Comparison of ENCODE assay signal across 8 mouse cellular contexts in genomic region chr14:74922039-74922736, GRCm38 (mm10). TPM values are rescaled to one million over a fixed set of nuclear protein-coding genes. Genes with fewer than 3 reads are reported as not detected.
DNase-seq lines count a peak whose midpoint lies in the region; ATAC-seq and TF ChIP-seq lines count a peak whose summit lies in the region.

No protein-coding gene starts in this region.

- peak; percentile 38; the same call in 1 of the 2 replicates for ATAC-seq in heart, embryonic 16.5 days (replicated peaks; ENCODE audit: extremely low read depth, insufficient read depth, low FRiP score)
- peak; percentile 50; the same call in 1 of the 2 replicates for ATAC-seq in neural tube, embryonic 14.5 days (ENCODE audit: low read depth)

- DNase-seq in heart, postnatal 14 days = no peak
- DNase-seq in gastrocnemius, postnatal 25 days = peak; percentile 34
- no peak for DNase-seq in yolk sac, embryonic 10.5 days (ENCODE audit: low spot score)
- DNase-seq in cerebellum, postnatal 36 days = no peak
- DNase-seq in adrenal gland, postnatal 14 days = no peak

- H3K4me1 ChIP-seq in heart, embryonic 16.5 days (ENCODE audit: control insufficient read depth, insufficient read depth, low read length) = peaks cover 42% of the 10 kb centered on the region
- H3K4me1 ChIP-seq in neural tube, embryonic 14.5 days (ENCODE audit: control insufficient read depth, insufficient read depth, low read length) = peaks cover 9% of the 10 kb centered on the region; the same call in 1 of the 2 replicates

- H3K79me3 ChIP-seq in C2C12 (ENCODE audit: low read depth) = no peaks in the 10 kb centered on the region

- no peak overlapping the region for H3K9ac ChIP-seq in heart, embryonic 16.5 days (ENCODE audit: low read length)
- H3K9ac ChIP-seq in neural tube, embryonic 14.5 days (replicated peaks; ENCODE audit: low read depth, low read length) = no peak overlapping the region

- TF ChIP-seq CTCF in C2C12 (IDR thresholded peaks at IDR 0.05; ENCODE audit: control insufficient read depth, insufficient read depth, insufficient read length) = no peak

- intact Hi-C loops in heart, postnatal 14 days (cut with DNase I) = no loop called here

- 62% methylated on average over 12 of the region's 12 CpGs for WGBS in heart, embryonic 16.5 days
- WGBS in neural tube, embryonic 14.5 days = 68% methylated on average over 12 of the region's 12 CpGs

- H3K9me3 ChIP-seq in heart, embryonic 16.5 days (replicated peaks; ENCODE audit: control insufficient read depth, low read length) = no peaks in the 10 kb centered on the region
- no peaks in the 10 kb centered on the region for H3K9me3 ChIP-seq in neural tube, embryonic 14.5 days (ENCODE audit: control insufficient read depth, low read length)

- H3ac ChIP-seq in C2C12 (ENCODE audit: control insufficient read depth, insufficient read length, low read depth) = no peak overlapping the region

- H3K4me2 ChIP-seq in heart, embryonic 16.5 days (ENCODE audit: low read depth, low read length) = no peak overlapping the region
- no peak overlapping the region for H3K4me2 ChIP-seq in neural tube, embryonic 14.5 days (ENCODE audit: low read depth, low read length)

- H3K36me3 ChIP-seq in heart, embryonic 16.5 days (ENCODE audit: control insufficient read depth, insufficient read depth) = peaks cover 3% of the 10 kb centered on the region; the same call in 1 of the 2 replicates
- H3K36me3 ChIP-seq in C2C12 (ENCODE audit: control insufficient read depth, insufficient read depth) = no peaks in the 10 kb centered on the region
- no peaks in the 10 kb centered on the region for H3K36me3 ChIP-seq in neural tube, embryonic 14.5 days (ENCODE audit: control insufficient read depth, insufficient read depth, low read length)

- no peaks in the 10 kb centered on the region for H3K27me3 ChIP-seq in heart, embryonic 16.5 days (ENCODE audit: control insufficient read depth, insufficient read depth, low read length)
- no peaks in the 10 kb centered on the region for H3K27me3 ChIP-seq in C2C12 (ENCODE audit: control insufficient read depth, insufficient read depth, insufficient read length)
- no peaks in the 10 kb centered on the region for H3K27me3 ChIP-seq in neural tube, embryonic 14.5 days (ENCODE audit: control insufficient read depth, insufficient read depth, low read length)

- no peaks in the 10 kb centered on the region for H3K79me2 ChIP-seq in C2C12 (ENCODE audit: control insufficient read depth, insufficient read depth)

- H3K4me3 ChIP-seq in heart, embryonic 16.5 days (ENCODE audit: low read length) = no peak overlapping the region
- H3K4me3 ChIP-seq in C2C12 (ENCODE audit: insufficient read depth, poor library complexity, severe bottlenecking) = no peak overlapping the region
- no peak overlapping the region for H3K4me3 ChIP-seq in neural tube, embryonic 14.5 days (ENCODE audit: low read depth, low read length)

- H3K27ac ChIP-seq in heart, embryonic 16.5 days (ENCODE audit: low read length) = no peak overlapping the region; the same call in 1 of the 2 replicates
- 0 out of 2 replicates have a peak overlapping the region, but pooled peaks have one; percentile 6 for H3K27ac ChIP-seq in neural tube, embryonic 14.5 days (ENCODE audit: low read depth, low read length)

TF ChIP-seq in C2C12, 6 proteins besides CTCF, POLR2A, EP300 and RAD21:
- TF ChIP-seq MAX (IDR thresholded peaks at IDR 0.05) (no peak), MYOD1 (IDR thresholded peaks at IDR 0.05; ENCODE audit: control insufficient read depth, insufficient read length, low read depth) (peak; percentile 35), USF1 (IDR thresholded peaks at IDR 0.05; ENCODE audit: low read depth) (peak; percentile 65)

RNA-seq across cellular contexts. Expression of gene Lrch1, which starts 25.5 kb away (rescaled TPM):
- polyA plus RNA-seq in heart, embryonic 16.5 days (2015; fragmentation: Nextera tagmentation; extraction: Ambion mirVana) = 12.4 and 12.5 TPM in 2 replicates
- 10 to 100 TPM; 17.5 to 18.5 TPM for total RNA-seq in heart, postnatal 14 days (2021)
- 5.0 TPM for polyA plus RNA-seq in C2C12 (2012; fragmentation: generic; extraction: Trizol)
- total RNA-seq in gastrocnemius, postnatal 25 days (2021) = 1 to 10 TPM; 4.1 to 4.2 TPM
- polyA plus RNA-seq in neural tube, embryonic 14.5 days (2014; fragmentation: Nextera tagmentation; extraction: Ambion mirVana) = 14.8 and 21.7 TPM in 2 replicates
- total RNA-seq in adrenal gland, postnatal 14 days (2021) = 14.6 and 17.3 TPM in 2 replicates
